Mouse (Mus musculus): ENCODE results near the gene Gm49711.

GRCm38 (mm10) chr16:92183477-92183876 lies 125.4 kb downstream of the Gm49711 start:
- no peak for TF ChIP-seq CTCF (IDR thresholded peaks at IDR 0.05; ENCODE audit: extremely low read depth, insufficient read depth, low read length)
- TF ChIP-seq POLR2A (IDR thresholded peaks at IDR 0.05; ENCODE audit: extremely low read depth, insufficient read depth, low read length), result no peak

All from cortical plate, adult 2 months (tissue).